ENCODE assay signal across 9 mouse cellular contexts in the genomic region with DNA sequence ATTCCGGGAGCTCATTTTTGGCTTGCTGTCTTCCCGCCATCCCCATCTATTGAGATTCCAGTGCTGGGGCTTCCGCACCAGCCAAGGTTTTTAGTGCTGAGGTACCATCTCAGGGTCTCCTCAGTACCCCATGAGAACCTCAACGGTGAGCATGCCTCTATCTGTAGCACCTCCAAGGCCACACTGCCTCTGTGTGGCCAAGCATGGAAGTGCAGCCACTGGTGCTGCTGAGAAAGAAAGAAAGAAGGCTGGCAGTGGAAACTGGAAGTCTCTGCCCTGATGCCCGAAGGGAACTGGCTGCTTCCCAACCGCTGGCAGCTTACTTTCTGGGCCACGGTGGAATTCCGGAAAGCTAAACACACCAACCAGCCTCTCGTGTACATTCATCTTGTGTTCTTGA.
A peak's percentile ranks its signal among the peaks of the same experiment; 100 is the strongest.
DNase-seq lines count a peak whose midpoint lies in the region; ATAC-seq and TF ChIP-seq lines count a peak whose summit lies in the region.
"Had no signal": no experiment of that assay in that cellular context is flagged by ENCODE, and none has a peak within 500 bp of the region (broad histone marks: within the 10 kb centered on the region; RNA-seq: fewer than 3 reads in every experiment).

No protein-coding gene starts in this region.

- no peak overlapping the region for H3K9ac ChIP-seq in CH12.LX (ENCODE audit: insufficient read depth, low read depth)
- no peak overlapping the region for H3K9ac ChIP-seq in embryonic facial prominence, embryonic 14.5 days (ENCODE audit: low read depth, low read length)
- H3K9ac ChIP-seq in kidney, postnatal 0 days (ENCODE audit: low read depth, low read length): no peak overlapping the region
- H3K9ac ChIP-seq in liver, adult 2 months (ENCODE audit: low read depth, low read length): no peak overlapping the region
- no peak overlapping the region for H3K9ac ChIP-seq in neural tube, embryonic 14.5 days (replicated peaks; ENCODE audit: low read depth, low read length)

- H3K4me3 ChIP-seq in CH12.LX (replicated peaks in 1 of 3; ENCODE audit: low read depth in 2 of 3, low read length in 2 of 3, poor library complexity in 1 of 3): no peak overlapping the region
- no peak overlapping the region for H3K4me3 ChIP-seq in bone marrow, adult 2 months (replicated peaks; ENCODE audit: control insufficient read depth, low read depth, low read length)
- no peak overlapping the region for H3K4me3 ChIP-seq in embryonic facial prominence, embryonic 14.5 days (ENCODE audit: low read depth, low read length)
- no peak overlapping the region for H3K4me3 ChIP-seq in heart, embryonic 10.5 days
- H3K4me3 ChIP-seq in kidney, postnatal 0 days (replicated peaks; ENCODE audit: low read depth, low read length): no peak overlapping the region
- no peak overlapping the region for H3K4me3 ChIP-seq in liver, adult 2 months (ENCODE audit: insufficient read depth, low read depth, low read length)
- no peak overlapping the region for H3K4me3 ChIP-seq in neural tube, embryonic 14.5 days (ENCODE audit: low read depth, low read length)
- H3K4me3 ChIP-seq: erythroblast, embryonic 14.5 days had no signal

- no peaks in the 10 kb centered on the region for H3K9me3 ChIP-seq in CH12.LX (replicated peaks; ENCODE audit: low read length)
- H3K9me3 ChIP-seq in embryonic facial prominence, embryonic 14.5 days (ENCODE audit: control insufficient read depth, low read length): no peaks in the 10 kb centered on the region
- no peaks in the 10 kb centered on the region for H3K9me3 ChIP-seq in heart, embryonic 10.5 days
- H3K9me3 ChIP-seq in kidney, postnatal 0 days (replicated peaks; ENCODE audit: low read length): no peaks in the 10 kb centered on the region
- H3K9me3 ChIP-seq in neural tube, embryonic 14.5 days (ENCODE audit: control insufficient read depth, low read length): no peaks in the 10 kb centered on the region

- no peaks in the 10 kb centered on the region; a peak in 1 of 4 replicates for H3K4me1 ChIP-seq in CH12.LX (ENCODE audit: control insufficient read depth in 1 of 2, insufficient read depth in 2 of 2)
- no peaks in the 10 kb centered on the region for H3K4me1 ChIP-seq in bone marrow, adult 2 months (ENCODE audit: control insufficient read depth, insufficient read depth, low read length)
- H3K4me1 ChIP-seq in embryonic facial prominence, embryonic 14.5 days (ENCODE audit: control insufficient read depth, insufficient read depth, low read length): no peaks in the 10 kb centered on the region
- no peaks in the 10 kb centered on the region for H3K4me1 ChIP-seq in heart, embryonic 10.5 days
- no peaks in the 10 kb centered on the region for H3K4me1 ChIP-seq in kidney, postnatal 0 days (replicated peaks; ENCODE audit: insufficient read depth, low read length)
- no peaks in the 10 kb centered on the region for H3K4me1 ChIP-seq in liver, adult 2 months (ENCODE audit: control insufficient read depth, insufficient read depth, low read length)
- H3K4me1 ChIP-seq in neural tube, embryonic 14.5 days (ENCODE audit: control insufficient read depth, insufficient read depth, low read length): no peaks in the 10 kb centered on the region

- no peak for TF ChIP-seq POLR2A in CH12.LX (IDR thresholded peaks at IDR 0.05; ENCODE audit: low read depth, low read length)
- TF ChIP-seq POLR2A in bone marrow, adult 2 months (IDR thresholded peaks at IDR 0.05; ENCODE audit: borderline replicate concordance, control insufficient read depth, low read depth, low read length): no peak
- no peak for TF ChIP-seq POLR2A in liver, adult 2 months (IDR thresholded peaks at IDR 0.05; ENCODE audit: extremely low read depth, insufficient read depth, low read length)

- in situ Hi-C loops in CH12.LX (cut with MboI; ENCODE audit: low pct_ligation_motif_present, low pct_unique_long_range_greater_than_20kb, low sequenced_read_pairs): loop anchor here (10.0 kb wide), 1 partner anchor 353 kb away; the partner anchor contains the start of gene Slc24a3

- 40% methylated on average over 9 of the region's 9 CpGs for WGBS in bone marrow, adult 2 months
- WGBS in embryonic facial prominence, embryonic 14.5 days: 33% methylated on average over 7 of the region's 9 CpGs
- WGBS in heart, embryonic 10.5 days: 45% methylated on average over 9 of the region's 9 CpGs
- 52% methylated on average over 9 of the region's 9 CpGs for WGBS in kidney, postnatal 0 days
- WGBS in liver, adult 2 months: 46% methylated on average over 9 of the region's 9 CpGs
- WGBS in neural tube, embryonic 14.5 days: 50% methylated on average over 9 of the region's 9 CpGs

- no peak for TF ChIP-seq EP300 in CH12.LX (IDR thresholded peaks at IDR 0.05; ENCODE audit: low read length)

- peak; percentile 75 to 80 for TF ChIP-seq CTCF in CH12.LX (conservative IDR thresholded peaks at IDR 0.05 in 1 of 2, IDR thresholded peaks at IDR 0.05 in 1 of 2; ENCODE audit: low read depth in 2 of 2, low read length in 2 of 2)
- peak; percentile 75 for TF ChIP-seq CTCF in bone marrow, adult 2 months (IDR thresholded peaks at IDR 0.05; ENCODE audit: control insufficient read depth, insufficient read depth, low read length)
- peak; percentile 91 for TF ChIP-seq CTCF in kidney, postnatal 0 days (IDR thresholded peaks at IDR 0.05; ENCODE audit: low read depth)
- TF ChIP-seq CTCF in liver, adult 2 months (IDR thresholded peaks at IDR 0.05; ENCODE audit: low read depth, low read length): peak; percentile 88

- peak; percentile 46 for DNase-seq in CH12.LX (ENCODE audit: extremely low read depth)
- peak; percentile 66 for DNase-seq in embryonic facial prominence, embryonic 14.5 days (ENCODE audit: low spot score)
- peak; percentile 78 for DNase-seq in heart, embryonic 10.5 days (ENCODE audit: low spot score)
- peak; percentile 73 for DNase-seq in kidney, postnatal 0 days (ENCODE audit: low spot score)
- DNase-seq in liver, adult 2 months (ENCODE audit: extremely low read depth, low read depth, low spot score): peak; percentile 16
- peak; percentile 68 for DNase-seq in thymus, postnatal 4 days

- TF ChIP-seq RAD21 in CH12.LX (IDR thresholded peaks at IDR 0.05; ENCODE audit: low read depth, low read length): peak; percentile 84

- no peak overlapping the region for H3K4me2 ChIP-seq in CH12.LX (ENCODE audit: insufficient read depth, low read depth, poor library complexity, severe bottlenecking)
- no peak overlapping the region for H3K4me2 ChIP-seq in embryonic facial prominence, embryonic 14.5 days (ENCODE audit: low read depth, low read length)
- no peak overlapping the region for H3K4me2 ChIP-seq in kidney, postnatal 0 days (ENCODE audit: low read length)
- H3K4me2 ChIP-seq in neural tube, embryonic 14.5 days (ENCODE audit: low read depth, low read length): no peak overlapping the region

- peaks cover 13% of the 10 kb centered on the region for H3K27me3 ChIP-seq in CH12.LX (replicated peaks)
- no peaks in the 10 kb centered on the region for H3K27me3 ChIP-seq in embryonic facial prominence, embryonic 14.5 days (replicated peaks; ENCODE audit: control insufficient read depth, insufficient read depth, low read length)
- no peaks in the 10 kb centered on the region for H3K27me3 ChIP-seq in heart, embryonic 10.5 days (ENCODE audit: insufficient read depth, poor library complexity, severe bottlenecking)
- H3K27me3 ChIP-seq in kidney, postnatal 0 days (ENCODE audit: insufficient read depth, low read length): no peaks in the 10 kb centered on the region
- H3K27me3 ChIP-seq in liver, adult 2 months (ENCODE audit: control insufficient read depth, insufficient read depth, low read length): no peaks in the 10 kb centered on the region
- H3K27me3 ChIP-seq in neural tube, embryonic 14.5 days (ENCODE audit: control insufficient read depth, insufficient read depth, low read length): no peaks in the 10 kb centered on the region

- no peaks in the 10 kb centered on the region for H3K79me2 ChIP-seq in CH12.LX (replicated peaks; ENCODE audit: control insufficient read depth, extremely low read depth, insufficient read depth, poor library complexity, severe bottlenecking)
- H3K79me2 ChIP-seq in liver, adult 2 months (ENCODE audit: control insufficient read depth, insufficient read depth, low read length): no peaks in the 10 kb centered on the region

- no peaks in the 10 kb centered on the region for H3K36me3 ChIP-seq in CH12.LX (replicated peaks in 1 of 2; ENCODE audit: control insufficient read depth in 1 of 2, insufficient read depth in 1 of 2, low read length in 1 of 2)
- H3K36me3 ChIP-seq in embryonic facial prominence, embryonic 14.5 days (ENCODE audit: control insufficient read depth, insufficient read depth, low read length): no peaks in the 10 kb centered on the region
- H3K36me3 ChIP-seq in heart, embryonic 10.5 days: no peaks in the 10 kb centered on the region
- no peaks in the 10 kb centered on the region for H3K36me3 ChIP-seq in kidney, postnatal 0 days (ENCODE audit: insufficient read depth, low read length)
- H3K36me3 ChIP-seq in liver, adult 2 months (ENCODE audit: control insufficient read depth, insufficient read depth, low read length): no peaks in the 10 kb centered on the region
- H3K36me3 ChIP-seq in neural tube, embryonic 14.5 days (ENCODE audit: control insufficient read depth, insufficient read depth, low read length): no peaks in the 10 kb centered on the region

- peak; percentile 74; the same call in 1 of the 2 replicates for ATAC-seq in embryonic facial prominence, embryonic 14.5 days (ENCODE audit: low read depth)
- ATAC-seq in kidney, postnatal 0 days (replicated peaks; ENCODE audit: low FRiP score, low read depth): no peak; the same call in 1 of the 2 replicates
- ATAC-seq in neural tube, embryonic 14.5 days (ENCODE audit: low read depth): peak; percentile 75; the same call in 1 of the 2 replicates

- dilution Hi-C loops in CH12.LX (cut with MboI; ENCODE audit: extremely low pct_ligation_motif_present, extremely low pct_unique_long_range_greater_than_20kb, low sequenced_read_pairs): no loop called here

- no peak overlapping the region for H3K27ac ChIP-seq in CH12.LX (ENCODE audit: insufficient read depth, low read depth)
- no peak overlapping the region for H3K27ac ChIP-seq in bone marrow, adult 2 months (ENCODE audit: control insufficient read depth, insufficient read depth, low read depth, low read length, poor library complexity)
- H3K27ac ChIP-seq in embryonic facial prominence, embryonic 14.5 days (replicated peaks; ENCODE audit: low read depth, low read length): no peak overlapping the region
- H3K27ac ChIP-seq in heart, embryonic 10.5 days: no peak overlapping the region
- no peak overlapping the region for H3K27ac ChIP-seq in kidney, postnatal 0 days
- H3K27ac ChIP-seq in liver, adult 2 months (replicated peaks; ENCODE audit: insufficient read depth, low read depth, low read length): no peak overlapping the region
- no peak overlapping the region for H3K27ac ChIP-seq in neural tube, embryonic 14.5 days (ENCODE audit: low read depth, low read length)

TF ChIP-seq in CH12.LX, 34 proteins besides CTCF, POLR2A, EP300 and RAD21:
- TF ChIP-seq SMC3 (IDR thresholded peaks at IDR 0.05; ENCODE audit: low read depth, low read length) (peak; percentile 73), NRF1 (IDR thresholded peaks at IDR 0.05; ENCODE audit: low read depth, low read length) (no peak)
TF ChIP-seq in CH12.LX: peak in this region for 1.

Comparison
In these comparisons a context has a peak if more than half of its experiments do, and no peak if none do; other contexts are left out.
1. DNase-seq: peak in every context shown above with its lines; median percentile 78 in heart, embryonic 10.5 days; 73 in kidney, postnatal 0 days; 68 in thymus, postnatal 4 days; 66 in embryonic facial prominence, embryonic 14.5 days; 46 in CH12.LX; 16 in liver, adult 2 months.